Mouse (Mus musculus): ENCODE results near the gene Rptor.
A peak's percentile ranks its signal among the peaks of the same experiment; 100 is the strongest.

Gene Rptor

DNA sequence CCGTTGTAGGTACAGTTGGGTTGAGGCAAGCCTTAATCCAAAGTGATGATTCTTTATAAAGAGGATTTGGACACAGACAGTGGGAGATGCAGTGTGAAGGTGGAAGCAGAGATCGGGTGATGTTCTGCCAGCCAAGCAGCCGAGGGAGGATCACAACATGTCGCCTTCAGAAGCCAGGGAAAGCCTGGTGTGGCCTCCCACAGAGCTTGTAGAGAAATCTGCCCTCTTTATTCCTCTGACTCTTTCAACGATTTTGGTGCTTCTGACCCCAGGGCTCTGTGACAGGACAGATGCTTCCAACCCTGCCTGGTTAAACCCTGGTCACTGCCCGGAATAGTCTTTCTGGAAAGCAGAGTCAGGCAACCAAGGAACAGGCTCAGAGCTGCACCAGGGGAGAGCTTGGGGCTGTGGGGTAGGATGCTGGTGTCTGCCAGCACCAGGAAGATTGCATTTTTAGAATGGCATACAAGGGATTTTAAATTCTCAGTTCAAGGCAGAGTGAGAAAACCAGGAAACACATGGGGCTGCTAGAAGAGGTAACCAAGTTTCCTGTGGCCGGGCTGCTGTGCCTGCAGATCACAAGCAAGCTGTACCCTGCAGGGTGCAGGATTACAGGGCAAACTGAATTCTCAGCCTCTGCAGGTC, 304.4 kb downstream of the Rptor start:
- no peak for DNase-seq (ENCODE audit: low spot score)

DNA sequence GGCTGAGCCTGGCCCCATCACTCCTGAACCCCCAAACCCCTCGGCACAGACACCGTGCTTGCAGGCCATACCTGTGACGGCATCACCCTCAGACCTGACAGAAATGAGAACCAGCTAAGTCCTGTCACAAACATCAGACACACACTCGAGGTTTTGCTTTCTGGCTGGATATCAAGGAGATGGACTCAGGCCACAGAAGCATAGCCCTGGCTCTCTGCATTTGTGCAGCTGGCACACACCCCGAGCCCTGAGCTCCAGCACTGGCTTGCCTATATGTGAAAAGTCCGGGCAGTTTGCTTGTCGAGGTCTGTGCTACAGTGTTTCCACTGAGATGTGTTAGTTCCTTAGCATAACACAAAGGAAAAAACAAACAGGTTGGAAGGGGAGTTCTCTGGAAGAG, 305.0 kb downstream of the Rptor start:
- DNase-seq (ENCODE audit: low spot score): no peak

DNA sequence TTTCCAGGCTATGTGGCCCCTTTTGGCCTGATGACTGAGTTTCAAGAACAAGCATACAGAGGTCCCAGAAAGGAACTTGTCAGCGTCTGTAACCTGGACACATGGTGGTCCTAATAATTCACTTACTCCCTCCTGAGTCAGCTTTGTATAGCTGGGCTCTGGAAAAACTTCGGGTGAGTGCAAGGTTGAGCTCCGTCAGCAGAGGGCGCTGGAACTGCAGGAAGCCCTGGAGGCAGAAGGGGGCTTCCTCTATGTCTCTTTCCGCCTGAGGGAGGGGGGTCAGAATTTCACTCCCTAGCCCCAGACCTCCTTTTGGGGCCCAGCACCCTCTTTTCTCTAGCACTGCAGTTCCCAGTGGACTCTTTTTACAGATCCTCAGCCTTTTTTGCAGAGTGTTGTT, 306.7 kb downstream of the Rptor start:
- DNase-seq (ENCODE audit: low spot score): peak; percentile 26

DNA sequence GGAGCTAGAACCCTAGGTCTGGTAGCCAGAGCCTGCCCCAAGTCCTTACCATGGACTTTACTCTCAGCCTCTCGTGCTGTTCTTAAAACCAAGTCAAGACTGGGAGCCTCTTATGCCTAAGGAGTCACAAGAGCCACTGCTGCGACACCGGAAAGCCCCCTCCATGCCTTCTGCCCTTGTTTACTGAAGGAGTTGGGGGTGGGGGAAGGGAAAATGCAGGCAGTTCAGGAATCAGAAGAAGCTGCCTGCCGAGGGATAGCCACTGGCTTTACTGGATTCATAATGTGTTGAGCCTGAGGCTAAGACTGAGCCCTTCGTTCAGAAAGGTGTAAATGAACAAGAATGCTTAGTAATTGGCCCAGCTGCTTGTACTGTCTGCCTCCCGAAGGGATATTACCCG, 310.1 kb downstream of the Rptor start:
- no peak for DNase-seq (ENCODE audit: low spot score)

DNA sequence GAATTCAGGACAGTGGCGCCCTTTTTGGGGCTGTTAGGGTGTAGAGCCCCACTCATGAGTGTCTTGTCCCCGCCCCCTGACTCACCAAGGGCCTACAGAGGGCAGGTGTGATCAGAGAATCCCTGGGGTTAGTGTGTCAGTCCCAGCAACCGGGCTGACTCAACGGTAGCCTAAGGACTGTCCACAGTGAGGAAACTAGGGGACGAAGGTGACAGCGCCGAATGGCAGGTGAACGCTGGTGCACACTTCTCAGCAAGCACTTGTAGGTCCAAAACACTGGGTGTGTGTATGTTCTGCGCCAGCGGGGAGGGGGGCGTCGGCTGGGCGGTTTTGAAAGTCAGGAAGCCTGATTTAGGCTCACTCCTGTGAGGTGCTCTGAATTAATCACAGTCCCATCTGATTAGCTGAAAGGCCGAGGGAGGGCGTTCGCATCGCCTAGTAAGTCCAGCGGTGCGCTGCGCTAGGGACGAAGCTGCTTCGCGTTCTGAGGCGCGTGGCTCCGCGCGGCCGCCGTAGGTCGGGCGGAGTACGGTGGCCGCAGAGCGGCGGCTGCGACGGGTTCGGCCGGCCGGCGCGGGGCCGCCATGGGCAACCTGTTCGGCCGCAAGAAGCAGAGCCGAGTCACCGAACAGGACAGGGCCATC, 310.7 kb downstream of the Rptor start, which contains the start of gene Chmp6:
Chmp6 (plus strand) TSS at position 151 of the 644 bp plus-strand sequence.
- peak; percentile 72 for DNase-seq (ENCODE audit: low spot score)

DNA sequence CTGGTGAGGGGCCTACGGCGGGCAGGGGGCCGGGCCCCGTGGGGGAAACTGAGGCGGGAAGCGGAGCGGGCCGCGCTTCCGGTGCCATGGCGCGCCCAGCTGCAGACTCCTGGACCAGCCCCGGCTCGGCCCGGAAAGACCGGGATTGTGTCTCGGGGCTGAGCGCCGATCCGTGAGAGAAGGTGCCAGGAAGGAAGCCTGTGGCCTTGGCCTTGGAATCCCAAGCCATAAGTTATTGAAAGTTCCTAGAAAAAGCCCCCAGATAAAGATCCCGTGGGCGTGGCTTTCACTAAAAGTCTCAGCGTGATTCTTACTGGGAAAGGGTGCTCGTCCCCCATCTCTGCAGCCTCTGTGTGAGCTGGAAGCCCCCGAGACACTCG, 311.2 kb downstream of the Rptor start:
- no peak for DNase-seq (ENCODE audit: low spot score)

DNA sequence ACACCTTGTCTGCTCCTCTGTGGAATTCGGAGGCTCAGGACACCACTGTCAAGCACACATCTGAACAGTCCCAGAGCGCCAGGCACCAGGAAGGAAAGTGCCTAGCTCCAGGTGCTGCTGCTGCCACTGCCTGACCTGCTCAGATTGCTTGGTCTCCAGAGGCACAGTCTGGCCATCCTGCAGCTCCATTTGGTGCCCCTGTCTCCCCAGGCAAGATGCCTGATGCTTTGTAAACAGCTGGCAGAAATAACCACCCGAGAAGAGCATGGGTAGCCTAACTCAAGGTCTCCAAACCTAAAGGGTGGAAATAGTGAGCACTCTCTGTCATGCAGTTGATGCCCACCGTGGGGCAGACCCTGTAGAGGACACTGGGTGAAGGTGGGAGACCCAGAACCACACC, 311.7 kb downstream of the Rptor start:
- no peak for DNase-seq (ENCODE audit: low spot score)

DNA sequence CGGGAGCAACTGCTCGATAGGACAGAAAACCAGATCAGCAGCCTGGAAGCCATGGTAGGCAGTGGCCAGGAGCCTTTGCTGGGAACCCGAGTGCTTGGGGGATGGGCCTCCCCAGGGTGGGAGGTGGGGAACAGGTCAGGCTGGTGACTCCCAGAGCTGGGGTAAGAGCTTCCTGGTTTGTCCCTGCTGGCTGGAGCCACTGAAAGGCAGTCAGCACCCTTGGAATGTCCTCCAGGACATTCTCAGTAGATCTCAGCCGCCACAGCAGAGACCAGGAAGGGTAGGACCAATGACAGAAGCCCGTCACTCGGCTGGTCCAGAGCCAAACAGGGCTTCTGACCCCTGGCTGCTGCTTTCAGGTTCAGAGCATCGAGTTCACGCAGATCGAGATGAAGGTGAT, 313.0 kb downstream of the Rptor start:
- DNase-seq (ENCODE audit: low spot score): no peak

DNA sequence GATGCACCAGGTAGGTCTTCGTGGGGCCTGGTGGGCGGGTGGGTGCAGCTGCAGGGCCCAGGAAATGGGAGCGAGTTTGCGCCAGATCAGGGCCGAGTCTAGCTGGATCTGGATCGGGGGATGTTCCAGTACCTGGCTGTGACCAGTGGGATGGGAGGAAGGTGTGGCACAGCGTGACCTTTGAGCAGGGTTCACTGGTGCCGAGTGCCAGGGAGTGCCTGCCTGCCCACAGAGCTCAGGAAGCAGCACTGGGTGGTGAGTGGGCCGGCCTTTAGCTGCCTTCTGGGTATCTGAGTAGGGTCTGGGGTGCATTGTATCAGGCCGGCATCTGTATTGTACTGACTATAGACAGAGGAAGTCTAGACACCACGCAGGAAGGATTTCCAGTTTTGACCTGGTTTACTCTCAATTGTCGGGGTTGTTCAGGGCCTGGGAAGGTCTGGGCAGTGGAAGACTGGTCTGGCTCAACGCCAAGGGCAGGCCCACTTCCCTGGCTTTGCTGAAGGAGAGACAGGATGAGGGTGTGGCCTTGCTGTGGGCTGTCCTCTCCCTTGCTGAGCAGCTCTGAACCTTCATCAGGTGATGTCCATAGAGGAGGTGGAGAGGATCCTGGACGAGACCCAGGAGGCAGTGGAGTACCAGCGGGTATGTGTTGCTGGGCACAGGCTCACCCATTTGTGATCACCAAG, 313.5 kb downstream of the Rptor start:
- DNase-seq (ENCODE audit: low spot score): no peak

DNA sequence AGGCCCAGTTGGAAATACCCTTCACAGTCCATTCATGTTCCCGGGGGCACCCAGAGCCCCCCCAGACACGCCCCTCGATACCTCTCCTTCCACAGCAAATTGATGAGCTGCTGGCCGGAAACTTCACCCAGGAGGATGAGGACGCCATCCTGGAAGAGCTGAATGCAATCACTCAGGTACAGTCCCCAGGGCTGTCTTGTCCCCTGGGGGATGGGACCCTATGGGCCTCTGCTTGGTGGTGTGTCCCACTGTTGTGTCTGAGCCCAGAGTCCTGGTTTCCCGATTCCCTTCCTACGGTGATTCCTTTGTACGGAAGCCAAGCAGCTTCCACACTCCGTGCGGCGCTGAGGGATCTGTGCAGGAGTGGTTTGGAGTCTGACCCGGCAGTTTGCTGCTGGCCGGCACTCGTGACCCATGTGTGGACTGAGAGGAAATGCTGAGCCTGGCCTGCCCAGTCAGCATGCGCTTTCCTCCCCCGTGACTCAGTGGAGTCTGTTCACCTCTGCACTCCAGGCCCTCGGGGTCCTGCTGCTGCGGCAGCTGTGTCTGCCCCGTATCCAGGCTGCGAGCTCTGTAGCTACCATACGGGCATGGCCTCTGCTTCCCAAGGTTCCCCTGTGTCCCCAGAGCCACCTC, 314.2 kb downstream of the Rptor start:
- DNase-seq (ENCODE audit: low spot score): no peak

DNA sequence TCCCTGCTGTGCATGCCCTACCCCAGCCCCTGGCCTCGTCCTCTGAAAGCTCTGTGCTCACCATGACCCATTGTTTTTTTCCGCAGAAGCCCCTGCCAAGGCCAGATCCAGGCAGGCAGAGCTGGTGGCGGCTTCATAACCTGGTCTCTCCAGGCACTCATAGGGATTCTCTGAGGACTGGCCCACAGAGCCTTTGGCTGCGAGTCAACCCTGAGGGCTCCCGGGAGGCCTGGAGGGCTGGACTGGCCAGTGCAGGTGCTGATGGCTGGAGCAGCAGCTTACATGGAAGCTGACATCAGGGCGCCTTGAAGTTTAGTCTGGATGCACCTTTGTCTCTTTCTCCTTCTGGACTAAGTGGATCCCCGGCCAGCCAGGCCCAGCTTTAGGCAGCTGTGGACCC, 315.8 kb downstream of the Rptor start:
- no peak for DNase-seq (ENCODE audit: low spot score)

DNA sequence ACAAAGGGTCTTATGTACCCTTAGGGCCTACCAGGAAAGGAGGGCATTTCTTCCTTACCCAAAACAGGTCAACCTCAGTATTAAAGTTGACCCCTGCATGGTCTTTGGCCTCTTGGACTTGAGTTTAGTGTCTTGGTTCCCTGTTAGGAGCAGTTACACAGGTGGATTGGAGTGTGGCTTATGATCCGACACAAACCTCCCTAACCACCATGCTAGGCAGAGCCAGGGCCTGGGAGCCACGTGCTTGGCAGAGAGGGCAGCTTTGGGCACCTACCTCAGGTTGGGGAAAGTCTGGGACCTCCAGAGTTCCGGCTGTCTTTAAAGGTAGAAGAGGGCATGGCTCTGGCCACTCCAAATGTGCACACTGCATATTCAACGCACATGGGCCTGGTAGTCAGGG, 316.7 kb downstream of the Rptor start:
- no peak for DNase-seq (ENCODE audit: low spot score)

DNA sequence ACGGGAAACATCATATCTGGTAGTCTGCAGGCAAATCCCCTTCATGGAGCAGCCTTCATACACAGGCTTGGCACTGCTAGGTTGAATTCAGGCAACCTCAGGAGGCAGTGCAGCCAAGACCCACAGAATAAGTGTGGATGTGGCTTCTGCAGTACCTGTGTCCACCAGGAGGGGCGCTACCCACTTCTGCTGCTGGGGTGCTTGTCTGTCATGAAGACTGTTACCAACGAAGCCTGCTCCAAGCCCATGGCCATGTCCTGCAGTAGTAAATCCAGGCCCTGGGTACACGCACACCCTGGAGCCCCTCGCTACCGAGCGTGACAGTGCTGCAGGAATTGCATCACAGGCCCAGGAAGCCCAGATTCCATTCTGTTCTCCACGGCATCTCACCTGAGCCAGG, 317.2 kb downstream of the Rptor start:
- peak; percentile 42 for DNase-seq (ENCODE audit: low spot score)

DNA sequence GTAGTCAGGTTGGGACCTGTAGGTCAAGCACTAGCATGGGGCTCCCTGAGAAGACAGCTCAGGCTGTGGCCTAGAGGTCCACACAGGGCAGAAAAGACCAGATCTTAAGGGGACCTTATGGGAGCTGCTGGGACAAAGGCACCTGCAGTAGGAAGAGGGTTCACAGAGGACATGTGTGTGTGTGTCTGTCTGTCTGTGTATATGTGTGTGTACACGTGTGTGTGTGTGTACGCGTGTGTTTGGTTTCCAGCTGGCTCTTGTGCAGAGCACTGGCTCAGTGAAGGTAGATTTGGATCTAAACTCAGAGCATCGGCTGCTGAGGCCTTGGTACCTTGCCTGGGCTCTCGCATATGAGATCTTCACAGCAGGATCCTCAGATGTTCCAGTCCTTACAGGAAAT, 318.0 kb downstream of the Rptor start:
- no peak for DNase-seq (ENCODE audit: low spot score)

DNA sequence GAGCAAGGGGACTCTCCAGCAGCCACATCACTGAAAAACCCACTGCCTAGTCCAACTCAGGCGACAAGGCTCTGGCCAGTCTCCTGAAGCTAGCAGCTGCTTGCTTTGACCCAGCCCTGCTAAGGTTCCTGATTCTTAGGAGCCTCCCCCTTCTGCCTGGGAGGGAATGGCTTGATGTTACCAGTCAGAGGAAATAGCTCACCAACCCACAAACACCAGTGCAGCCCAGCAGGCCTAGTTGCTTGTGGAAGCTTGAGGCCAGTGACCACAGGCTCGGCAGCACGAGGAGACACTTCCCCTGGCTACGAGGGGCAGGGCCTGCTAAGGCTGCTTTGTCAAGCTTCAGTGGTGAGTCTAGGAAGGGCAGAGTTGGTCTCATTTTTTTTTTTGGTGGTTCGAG, 322.5 kb downstream of the Rptor start:
- no peak for DNase-seq (ENCODE audit: low spot score)

DNA sequence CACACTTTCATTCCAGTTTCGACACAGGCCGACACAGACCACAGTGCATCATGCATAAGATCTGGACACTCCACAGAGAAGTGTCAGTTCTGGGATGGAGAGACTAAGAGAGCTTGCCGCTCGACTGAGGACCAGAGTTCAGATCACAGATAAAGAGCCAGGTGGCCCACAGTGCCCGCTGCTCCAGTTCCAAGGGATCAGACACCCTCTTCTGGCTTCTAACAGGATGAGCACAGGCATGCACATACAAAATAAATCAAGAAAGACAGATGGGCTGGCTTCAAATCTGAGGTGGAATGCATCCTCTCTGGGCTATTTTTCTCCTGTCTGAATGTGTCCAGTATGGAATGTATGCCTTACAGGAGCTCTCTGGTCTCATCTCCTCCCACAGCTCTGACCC, 324.1 kb downstream of the Rptor start:
- DNase-seq (ENCODE audit: low spot score): no peak

DNA sequence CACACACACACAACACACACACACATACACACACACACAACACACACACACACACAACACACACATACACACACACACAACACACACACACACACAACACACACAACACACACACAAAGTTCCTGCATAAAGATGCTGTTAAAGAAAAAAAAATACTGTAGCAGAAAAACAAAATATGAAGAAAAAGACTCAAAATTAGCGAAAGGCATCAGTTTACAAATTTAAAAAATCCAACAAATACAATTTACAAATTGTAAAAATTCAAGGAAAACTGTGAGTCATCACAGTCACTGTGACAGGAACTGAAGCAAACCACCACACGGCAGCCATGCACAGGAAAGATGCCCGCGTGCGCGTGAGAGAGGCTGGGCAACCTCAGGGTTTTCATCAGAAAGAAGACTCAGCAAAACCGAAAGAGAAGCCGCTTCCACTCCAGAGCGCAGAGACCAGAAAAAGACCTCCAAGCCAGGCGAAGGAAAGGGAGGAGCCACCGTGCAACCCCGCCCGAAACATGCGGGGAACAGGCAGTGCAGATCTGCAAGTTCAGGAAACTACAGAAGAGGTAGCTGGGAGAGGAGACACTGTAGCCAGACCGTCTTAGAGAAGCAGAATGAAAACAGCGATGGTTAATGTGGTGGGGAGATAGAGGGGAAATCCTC, 325.4 kb downstream of the Rptor start:
- peak; percentile 45 for DNase-seq (ENCODE audit: low spot score)

DNA sequence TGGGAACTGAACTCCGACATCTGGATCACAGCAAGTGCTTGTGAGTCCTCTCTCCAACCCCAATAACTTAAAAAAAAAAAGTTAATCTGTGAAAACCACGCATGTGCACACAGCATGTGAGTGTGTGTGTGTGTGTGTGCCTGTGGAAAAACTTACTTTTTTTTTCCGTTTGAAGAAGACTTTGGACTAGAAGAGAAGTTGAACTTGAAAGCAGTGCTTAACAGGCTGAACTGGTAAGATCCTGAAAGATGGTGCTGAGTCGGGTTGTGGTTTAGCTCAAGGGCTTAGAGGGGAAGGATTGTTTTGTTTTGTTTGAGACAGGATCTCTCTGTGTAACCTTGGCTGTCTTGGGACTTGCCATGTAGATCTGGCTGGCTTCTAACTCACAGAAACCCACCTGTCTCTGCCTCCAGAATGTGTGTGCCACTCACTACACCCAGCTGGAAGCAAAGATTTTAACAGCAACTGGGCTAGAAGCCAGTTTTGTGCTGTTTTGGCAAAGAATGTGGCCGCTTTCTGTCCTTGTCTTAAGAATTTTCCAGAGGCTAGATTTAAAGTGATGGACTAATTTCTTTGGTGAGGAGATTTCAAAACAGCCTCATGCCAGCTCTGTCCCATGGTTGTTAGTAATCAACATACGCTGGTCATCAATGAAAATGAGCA, 327.0 kb downstream of the Rptor start:
- DNase-seq (ENCODE audit: low spot score): no peak

DNA sequence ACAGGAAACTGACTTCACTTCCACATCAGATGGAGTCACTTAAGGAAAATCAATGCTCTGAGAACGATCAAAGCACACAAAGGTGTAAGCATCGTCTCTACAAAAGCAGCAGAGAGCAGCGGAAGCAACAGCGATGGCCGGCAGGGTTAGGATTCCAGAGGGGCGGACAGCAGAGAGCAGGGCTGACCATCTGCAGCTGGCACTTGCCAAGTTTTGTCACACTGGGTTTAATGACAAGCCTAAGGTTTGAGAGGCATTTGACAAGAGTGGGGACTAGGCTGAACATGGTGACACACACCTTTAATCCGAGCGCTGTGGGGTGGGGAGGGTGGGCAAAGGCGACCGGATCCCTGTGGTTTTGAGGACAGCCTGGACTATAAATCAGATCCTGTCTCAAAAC, 329.1 kb downstream of the Rptor start:
- DNase-seq (ENCODE audit: low spot score): no peak

DNA sequence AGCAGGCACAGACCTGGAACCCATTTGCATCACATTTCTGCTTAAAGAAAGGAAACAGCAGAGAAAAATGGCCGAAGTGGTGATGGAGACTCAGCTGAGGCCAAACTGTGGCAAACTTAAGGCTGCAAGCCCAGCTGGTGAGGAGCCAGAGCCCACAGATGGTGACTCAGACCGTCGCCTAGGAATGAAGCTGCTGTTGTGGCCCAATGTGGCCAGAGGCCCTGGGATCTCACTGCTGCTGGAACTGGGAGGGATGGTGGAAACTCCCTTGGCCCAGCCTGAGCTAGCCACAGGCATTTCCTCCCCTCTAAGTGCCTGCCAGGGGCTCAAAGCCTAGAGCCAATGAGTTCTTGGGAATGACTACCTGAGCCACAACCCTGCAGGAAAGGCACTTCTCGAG, 330.4 kb downstream of the Rptor start:
- no peak for DNase-seq (ENCODE audit: low spot score)

DNA sequence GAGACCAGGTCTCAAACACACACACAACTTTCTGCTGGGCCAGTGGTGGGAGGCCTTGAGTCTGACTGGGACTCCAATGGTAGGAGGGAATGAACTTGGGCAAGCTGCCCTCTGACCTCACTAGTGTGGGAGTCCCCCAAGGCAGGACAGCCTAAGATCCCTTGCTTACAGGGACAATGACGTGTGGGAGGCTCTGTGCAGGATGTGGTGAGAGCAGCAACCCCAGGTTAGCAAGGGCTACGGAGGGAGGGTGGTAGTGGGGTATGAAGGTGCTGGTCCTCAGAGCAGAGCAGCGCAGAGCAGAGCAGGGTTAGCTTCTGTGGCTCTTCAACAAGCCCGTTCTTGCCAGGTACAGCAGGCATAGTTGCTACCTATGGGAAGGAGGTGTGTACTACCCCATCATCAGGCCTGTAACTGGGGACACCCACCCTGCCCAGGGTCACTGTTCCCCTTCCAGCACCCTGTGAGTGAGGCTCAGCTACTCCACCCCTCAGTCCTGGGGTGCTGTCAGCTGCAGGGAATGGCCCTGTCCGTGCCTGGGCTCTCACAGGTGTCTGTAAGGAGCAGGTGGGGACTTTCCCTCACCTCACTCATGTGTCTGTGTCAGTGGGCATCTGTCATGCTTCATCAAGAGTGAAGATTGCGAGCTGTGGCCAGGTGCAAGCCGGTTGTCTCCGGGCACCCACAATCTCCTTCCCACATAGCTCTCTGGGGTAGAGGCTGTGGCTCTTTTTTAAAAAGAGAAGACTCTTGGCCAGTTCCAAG, 331.3 kb downstream of the Rptor start:
- no peak for DNase-seq (ENCODE audit: low spot score)

Data from spleen, adult 12 weeks (tissue).